Mouse (Mus musculus) layer of hippocampus, postnatal 25 days (tissue): Measurements from ENCODE around the gene Tmem252. TPM values are rescaled to one million over a fixed set of nuclear protein-coding genes. Genes with fewer than 3 reads are reported as not detected.
"Not testable (repeated sequence)": the region's sequence is repeated elsewhere in the genome, so short reads cannot be mapped to it uniquely, and the experiment has no call there.

ENCODE experiments used
- DNase-seq, 2 experiments: peaks; one replicate each; pipeline ENCODE4 v3.0.0; 2022; ENCODE audit warnings: mixed read lengths in 2 of 2, low spot score in 1 of 2; ENCODE audit errors: extremely low spot score in 1 of 2
- total RNA-seq, 2 experiments: library from RNA; stranded (reverse); gene quantifications; 2 replicates each; pipeline ENCODE4 v1.2.3; 2021

Gene Tmem252
- total RNA-seq, 2 experiments from 2014 or later = 0.35 to 0.49 TPM

DNA sequence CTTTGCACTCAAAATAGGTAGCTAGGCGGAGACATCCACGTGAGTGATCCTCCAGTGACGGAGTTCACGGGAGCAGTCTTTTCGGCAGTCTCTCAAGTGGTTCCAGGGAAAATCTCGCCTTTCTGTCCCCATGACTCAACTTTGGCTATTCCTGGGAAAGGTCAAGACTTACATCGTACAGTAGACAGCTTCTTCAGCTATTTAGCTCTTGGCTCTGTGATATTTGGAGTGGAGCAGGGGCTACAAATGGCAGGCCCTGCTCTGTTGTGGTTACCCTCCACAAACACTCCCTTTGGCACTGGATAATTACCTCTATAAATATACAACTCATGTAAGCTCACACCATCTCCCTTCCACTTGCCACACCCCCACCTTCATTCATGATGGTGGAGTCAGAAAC, 2.6 kb downstream of the Tmem252 start:
- no peak for DNase-seq

DNA sequence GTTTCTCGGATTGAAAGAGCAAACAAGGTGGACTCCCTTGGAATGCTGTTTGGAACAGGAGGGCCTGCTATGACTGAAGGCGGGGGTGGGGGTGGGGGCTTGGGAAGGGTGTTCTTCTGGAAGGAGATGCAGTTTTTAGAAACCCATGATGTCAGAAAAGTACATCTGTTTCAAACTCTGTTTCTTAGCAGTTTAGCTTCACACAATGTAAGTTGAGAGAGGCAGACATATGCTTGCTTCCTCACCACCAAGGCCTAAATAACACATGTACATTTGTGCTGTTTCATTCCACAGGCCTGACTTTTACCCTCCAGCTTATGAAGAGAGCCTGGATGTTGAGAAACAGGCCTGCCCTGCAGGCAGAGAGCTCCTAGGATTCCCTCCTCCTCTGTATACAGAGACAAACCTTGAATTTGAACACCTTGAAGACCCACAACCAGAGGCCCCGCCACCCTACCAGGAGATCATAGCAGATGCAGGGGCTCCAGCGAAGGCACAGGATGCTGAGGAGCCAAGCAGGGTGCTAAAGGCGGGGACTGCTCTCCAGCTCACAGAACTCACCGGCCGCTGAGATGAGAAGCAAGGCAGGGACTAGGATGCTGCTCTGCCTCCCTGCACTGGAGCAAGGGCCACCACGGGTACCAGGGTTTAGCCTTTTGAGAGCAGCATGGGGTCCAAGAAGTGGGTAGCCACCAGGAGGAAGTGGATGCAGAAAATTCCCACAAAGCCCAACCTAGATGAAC, 3.6 kb downstream of the Tmem252 start:
- no peak for DNase-seq

- no peak for DNase-seq
Observed at GRCm38 (mm10) chr19:24683016-24683720, 9.4 kb downstream of the Tmem252 start.

DNA sequence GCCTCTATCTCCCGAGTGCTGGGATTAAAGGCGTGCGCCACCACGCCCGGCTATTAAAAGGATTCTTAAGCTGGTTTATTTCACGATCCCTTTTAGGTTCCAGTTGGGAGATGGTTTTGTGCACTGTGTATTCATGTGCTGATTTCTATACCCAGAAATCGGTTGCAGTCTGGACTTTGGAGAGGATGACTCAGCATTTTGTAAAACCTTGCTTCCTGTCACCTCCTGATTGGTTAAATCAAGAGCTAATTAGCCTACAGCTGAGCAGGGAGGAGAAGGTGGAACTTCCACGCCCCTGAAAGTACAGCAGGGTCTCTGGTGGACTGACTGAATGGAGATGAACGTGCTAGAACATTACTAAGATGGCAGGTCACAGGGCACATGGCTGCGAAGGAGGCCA, 12.6 kb downstream of the Tmem252 start:
- DNase-seq = no peak

- DNase-seq = no peak
Observed at GRCm38 (mm10) chr19:24688327-24688726, 14.5 kb downstream of the Tmem252 start.

DNA sequence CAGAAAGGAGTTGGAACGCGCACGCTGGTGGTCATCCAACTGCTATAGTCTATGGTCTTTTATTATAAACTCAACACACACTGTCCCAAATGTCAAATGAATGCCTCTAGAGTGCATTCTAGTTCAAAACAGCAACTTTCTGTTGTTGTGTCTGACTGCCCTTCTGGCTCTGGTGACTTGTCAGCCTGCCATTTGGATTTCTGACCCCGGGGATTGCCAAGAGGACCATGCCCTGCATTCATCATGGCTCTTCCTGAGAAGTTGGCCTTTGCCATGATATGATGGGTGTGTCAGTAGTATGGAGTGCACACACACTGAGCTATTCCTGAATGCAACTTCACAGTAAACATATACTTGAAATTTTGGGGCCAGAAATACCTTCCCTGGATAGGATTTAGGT, 15.7 kb downstream of the Tmem252 start:
- no peak for DNase-seq

- no peak for DNase-seq
Observed at GRCm38 (mm10) chr19:24692691-24693090, 18.9 kb downstream of the Tmem252 start.

DNA sequence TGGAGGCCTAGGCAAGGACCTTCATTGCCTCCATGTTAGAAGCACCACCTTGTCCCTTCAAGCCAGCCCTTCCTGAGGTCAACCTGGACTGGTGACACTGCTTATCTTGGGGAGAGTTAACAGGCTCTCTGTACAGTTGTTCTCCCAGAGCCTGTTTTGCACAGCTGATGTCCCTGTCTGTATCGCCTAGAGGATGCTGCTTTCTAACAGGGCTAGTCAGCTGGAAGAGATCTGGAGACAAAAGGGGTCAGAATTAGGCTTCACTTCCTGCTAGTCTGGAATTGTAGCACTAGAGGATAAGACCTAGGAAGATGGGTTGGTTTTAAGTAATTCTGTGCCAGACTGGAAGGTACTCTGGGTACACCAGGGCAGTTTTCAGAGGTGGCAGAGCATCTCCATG, 24.1 kb downstream of the Tmem252 start:
- DNase-seq = no peak

- DNase-seq = no peak
Observed at GRCm38 (mm10) chr19:24698651-24699050, 24.8 kb downstream of the Tmem252 start.

DNA sequence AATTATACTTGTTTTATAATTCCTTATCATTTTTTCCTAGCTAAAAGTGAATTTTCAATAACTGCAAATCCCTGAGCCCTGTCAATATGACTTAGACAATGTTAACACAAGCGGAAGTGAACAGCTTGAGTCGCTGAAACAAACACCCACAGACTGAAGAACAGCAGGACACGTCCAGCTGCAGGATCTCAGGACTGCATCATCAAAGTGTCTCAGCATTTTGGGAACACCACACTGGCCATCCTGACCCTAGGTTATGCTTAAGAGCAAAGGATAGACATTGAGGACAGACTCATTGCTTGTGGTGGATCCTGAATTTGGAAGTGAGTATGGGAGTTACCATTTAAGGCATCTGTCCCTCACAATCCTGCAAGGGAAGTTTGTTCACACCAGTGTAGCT, 25.4 kb downstream of the Tmem252 start:
- no peak for DNase-seq

DNA sequence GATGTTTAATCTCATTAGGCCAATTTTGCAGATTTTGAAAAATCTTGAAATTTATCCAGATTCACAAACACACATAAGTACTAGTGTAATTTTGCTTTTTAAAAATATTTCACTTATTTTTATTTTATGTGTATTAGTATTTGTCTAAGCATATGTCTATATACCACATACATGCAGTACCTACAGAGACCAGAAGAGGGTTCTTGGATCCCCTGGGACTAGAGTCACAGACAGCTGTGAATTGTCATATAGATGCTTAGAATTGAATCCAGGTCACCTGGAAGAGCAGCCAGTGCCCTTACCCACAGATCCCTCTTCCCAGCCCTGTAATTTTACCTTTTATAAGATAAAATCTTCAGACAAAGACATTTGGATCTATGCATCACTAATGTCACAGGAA, 26.1 kb downstream of the Tmem252 start:
- no peak for DNase-seq

- no peak for DNase-seq
Observed at GRCm38 (mm10) chr19:24700664-24701063, 26.9 kb downstream of the Tmem252 start.

GRCm38 (mm10) chr19:24701716-24702115, 27.9 kb downstream of the Tmem252 start:
- no peak for DNase-seq

- not testable (repeated sequence) for DNase-seq
Observed at GRCm38 (mm10) chr19:24703168-24703567, 29.4 kb downstream of the Tmem252 start.

- DNase-seq = no peak
Observed at GRCm38 (mm10) chr19:24703680-24704079, 29.9 kb downstream of the Tmem252 start.

DNA sequence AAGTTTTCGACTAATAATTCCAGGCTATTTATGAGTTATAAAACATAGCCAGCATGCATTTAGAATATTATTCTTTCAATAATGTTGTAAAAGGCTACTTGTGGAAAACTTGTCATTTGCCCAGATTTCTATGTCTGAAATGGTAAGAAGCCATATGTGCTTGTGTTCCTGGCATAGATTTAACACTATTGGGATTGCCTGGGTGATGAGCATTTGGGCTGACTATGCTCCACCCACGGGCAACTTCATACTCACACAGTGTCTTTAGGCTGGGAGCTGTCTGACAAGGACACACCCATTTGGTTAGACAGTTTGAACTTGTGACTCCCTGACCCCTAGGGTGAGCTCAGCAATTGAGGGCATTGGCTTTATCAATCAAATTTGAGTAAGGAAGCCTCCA, 30.5 kb downstream of the Tmem252 start:
- no peak for DNase-seq

DNA sequence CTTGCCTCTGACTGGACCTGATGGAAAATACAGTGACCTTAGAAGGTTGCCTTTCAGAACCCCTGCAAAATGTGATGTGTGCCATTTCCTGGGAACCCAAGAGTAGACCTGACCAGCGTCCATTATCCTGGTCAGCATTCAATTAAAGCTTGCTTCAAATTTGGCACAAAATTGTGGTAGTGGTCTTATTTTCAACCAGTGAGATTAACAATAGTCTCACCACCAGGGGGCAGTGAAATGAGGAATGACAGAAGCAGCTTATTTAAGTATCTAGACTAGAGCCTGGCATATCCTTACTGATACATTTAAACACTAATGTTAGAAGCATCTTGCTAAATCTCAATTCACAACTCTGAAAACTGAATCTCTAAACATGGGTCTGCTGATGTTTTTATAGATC, 31.6 kb downstream of the Tmem252 start:
- DNase-seq = peak in 1 of 2 experiments; percentile 43

GRCm38 (mm10) chr19:24707071-24707906, 33.5 kb downstream of the Tmem252 start:
- DNase-seq = no peak

DNA sequence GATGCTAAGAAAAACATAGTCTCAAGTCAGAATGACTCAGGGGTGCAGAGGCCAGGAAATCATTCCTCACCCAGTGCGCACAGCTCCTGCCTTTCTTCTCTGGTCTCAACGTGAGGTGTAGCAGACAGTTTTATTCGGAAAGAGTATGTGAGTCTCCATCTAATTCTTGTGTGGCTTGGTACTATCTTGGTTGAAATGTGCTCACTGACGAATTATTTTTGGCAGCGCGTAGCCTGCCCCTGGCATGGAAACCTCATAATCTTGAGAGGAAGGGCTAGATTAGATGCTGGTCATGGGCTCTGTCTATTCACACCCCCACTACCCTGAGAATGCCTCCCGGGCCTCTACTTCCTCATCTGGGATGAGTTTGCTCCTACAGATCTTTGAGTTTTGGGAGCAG, 34.2 kb downstream of the Tmem252 start:
- DNase-seq = no peak

- DNase-seq = peak in 1 of 2 experiments; percentile 12
Observed at GRCm38 (mm10) chr19:24716303-24717097, 42.7 kb downstream of the Tmem252 start.
